Mouse (Mus musculus) heart, postnatal 0 days (tissue): Measurements from ENCODE around the gene Tmem121b.

Experiments
- CTCF ChIP-seq: IDR thresholded peaks from 2 replicates; pipeline ENCODE4 v1.5.1; 2016; ENCODE audit warnings: antibody characterized with exemption, control low read depth, low read depth
- EP300 ChIP-seq: IDR thresholded peaks from 2 replicates; pipeline ENCODE4 v1.6.1; 2016; ENCODE audit warnings: antibody characterized with exemption, low read depth

DNA sequence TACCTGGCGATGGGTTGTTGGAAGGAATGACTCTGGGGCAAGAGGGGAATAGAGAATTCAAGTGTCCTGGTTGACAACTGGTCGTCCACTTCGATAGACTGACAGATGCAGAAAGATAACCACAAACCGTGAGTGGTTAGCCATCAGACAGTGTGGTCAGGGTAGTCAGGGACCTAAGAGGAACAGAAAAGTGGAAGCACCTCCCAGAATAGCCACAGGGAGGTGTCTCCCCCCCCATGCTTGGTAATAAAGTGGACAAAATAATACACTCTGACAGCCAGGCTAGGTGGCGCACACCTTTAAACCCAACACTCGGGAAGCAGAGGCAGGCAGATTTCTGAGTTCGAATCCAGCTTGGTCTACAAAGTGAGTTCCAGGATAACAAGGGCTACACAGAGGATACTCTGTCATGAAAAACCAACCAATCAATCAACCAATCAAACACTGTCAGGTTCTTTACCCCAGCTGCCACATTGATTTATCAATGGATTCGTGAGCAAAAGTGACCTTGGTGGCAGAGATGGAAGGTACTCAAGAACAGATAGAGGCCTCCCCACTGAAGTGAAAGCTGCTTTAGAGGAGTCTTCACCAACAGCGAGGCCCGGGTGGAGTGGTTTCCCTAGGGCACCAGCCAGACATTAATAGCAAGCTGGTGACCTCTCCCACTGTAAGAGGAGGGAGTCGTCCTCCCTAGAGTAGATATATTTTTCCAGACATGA, 41.1 kb downstream of the Tmem121b start:
- TF ChIP-seq EP300 (no peak), CTCF (no peak)
